Mouse (Mus musculus): Measurements from ENCODE around the gene Ints5. TPM values are rescaled to one million over a fixed set of nuclear protein-coding genes. Genes with fewer than 3 reads are reported as not detected.

Ints5 gene
- polyA plus RNA-seq, 1 experiment from 2014 or later, result 30.1 TPM

DNA sequence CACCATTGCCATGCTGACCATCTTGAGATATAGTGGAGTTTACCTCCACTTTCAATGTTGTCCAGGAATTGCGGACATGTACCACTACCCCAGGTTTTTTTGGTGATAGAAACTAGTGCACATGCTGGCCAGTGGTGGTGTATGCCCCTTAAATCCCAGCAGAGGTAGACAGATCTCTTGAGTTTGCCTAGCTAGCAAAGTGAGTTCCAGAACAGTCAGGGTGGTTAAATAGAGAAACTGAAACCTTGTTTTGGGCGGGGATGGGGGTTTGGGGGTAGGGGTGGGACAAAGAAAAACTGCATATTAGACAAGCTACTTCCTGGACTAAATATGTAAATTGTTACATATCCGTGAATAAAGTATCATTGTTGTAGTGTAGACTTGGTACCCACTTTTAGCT is 26.2 kb downstream of the Ints5 start:
- peaks cover 34% of the 10 kb centered on the region for H3K36me3 ChIP-seq
- H3K4me2 ChIP-seq, result no peak overlapping the region
- H3K27me3 ChIP-seq (replicated peaks), result no peaks in the 10 kb centered on the region
- no peak overlapping the region for H3K27ac ChIP-seq (ENCODE audit: poor library complexity, severe bottlenecking)
- H3K4me3 ChIP-seq, result no peak overlapping the region
- no peak overlapping the region for H3K9ac ChIP-seq
- peaks cover 15% of the 10 kb centered on the region for H3K4me1 ChIP-seq (replicated peaks)
- H3K9me3 ChIP-seq (replicated peaks), result no peaks in the 10 kb centered on the region
- WGBS, result 92% methylated on average over 3 of the region's 3 CpGs
- ATAC-seq (ENCODE audit: insufficient number of reproducible peaks, low FRiP score), result no peak

DNA sequence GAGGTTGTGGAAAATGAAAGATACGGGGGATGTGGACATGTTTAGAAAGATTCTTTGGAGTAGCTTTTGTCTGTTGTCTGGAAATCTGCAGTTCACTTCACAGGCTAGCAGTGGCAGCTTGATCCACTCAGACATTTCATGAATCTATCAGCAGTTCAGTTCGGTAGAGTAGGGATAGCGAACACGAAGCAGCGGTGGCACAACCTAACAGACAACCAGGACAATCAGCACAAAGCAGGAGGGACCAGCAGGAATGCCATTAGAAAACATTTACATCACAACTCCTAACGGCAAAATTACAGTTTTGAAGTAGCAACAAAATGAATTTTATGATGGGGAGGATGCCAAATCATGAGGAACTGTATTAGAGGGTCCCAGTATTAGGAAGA is 26.9 kb downstream of the Ints5 start:
- no peak for ATAC-seq (ENCODE audit: insufficient number of reproducible peaks, low FRiP score)
- peaks cover 15% of the 10 kb centered on the region for H3K4me1 ChIP-seq (replicated peaks)
- peak overlapping the region; percentile 86 for H3K4me3 ChIP-seq
- H3K36me3 ChIP-seq, result peaks cover 31% of the 10 kb centered on the region
- H3K4me2 ChIP-seq, result peak overlapping the region; percentile 83
- WGBS, result 64% methylated on average over 6 of the region's 6 CpGs
- H3K27ac ChIP-seq (ENCODE audit: poor library complexity, severe bottlenecking), result peak overlapping the region; percentile 86
- H3K27me3 ChIP-seq (replicated peaks), result no peaks in the 10 kb centered on the region
- H3K9me3 ChIP-seq (replicated peaks), result no peaks in the 10 kb centered on the region
- H3K9ac ChIP-seq, result no peak overlapping the region

DNA sequence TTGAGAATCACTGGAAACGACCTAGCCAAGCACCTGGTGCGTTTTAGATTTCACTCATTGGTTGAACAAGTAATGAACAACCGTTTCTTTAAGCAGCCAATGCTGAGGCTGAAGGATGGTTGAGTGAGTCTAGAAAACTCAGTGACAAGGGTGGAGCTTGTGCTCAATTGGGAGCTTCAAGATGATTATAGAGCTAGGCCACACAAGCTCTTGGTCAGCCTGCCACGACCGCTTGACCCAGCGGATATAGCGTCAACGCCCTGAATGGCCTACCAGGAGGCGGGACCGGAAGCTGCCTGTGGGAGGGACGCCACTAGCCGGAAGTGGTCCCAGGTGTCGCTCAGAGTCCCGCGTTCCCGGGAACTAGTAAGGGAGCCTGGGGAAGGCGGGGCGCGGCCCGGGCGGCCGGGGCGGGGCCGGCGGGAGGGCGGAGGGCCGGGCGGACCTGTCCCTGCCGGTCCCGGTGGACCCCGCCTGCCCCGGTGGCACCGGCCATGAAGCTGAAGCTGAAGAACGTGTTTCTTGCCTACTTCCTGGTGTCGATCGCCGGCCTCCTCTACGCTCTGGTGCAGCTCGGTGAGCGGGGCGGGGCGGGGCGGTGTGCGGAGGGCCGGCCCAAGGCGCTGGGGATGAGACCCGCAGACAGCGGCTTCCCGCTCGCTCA is 27.4 kb downstream of the Ints5 start, which contains the start of gene B3gat3:
TSS of gene B3gat3 (plus strand) at position 302 of the 664 bp plus-strand sequence.
- peaks cover 15% of the 10 kb centered on the region for H3K4me1 ChIP-seq (replicated peaks)
- no peaks in the 10 kb centered on the region for H3K9me3 ChIP-seq (replicated peaks)
- ATAC-seq (ENCODE audit: insufficient number of reproducible peaks, low FRiP score), result peak; percentile 98
- H3K9ac ChIP-seq, result peak within 1 kb of the TSS; percentile 88
- H3K36me3 ChIP-seq, result peaks cover 27% of the 10 kb centered on the region
- H3K27me3 ChIP-seq (replicated peaks), result no peaks in the 10 kb centered on the region
- WGBS, result 2% methylated on average over 50 of the region's 50 CpGs
- H3K4me2 ChIP-seq, result peak within 1 kb of the TSS; percentile 83
- H3K27ac ChIP-seq (ENCODE audit: poor library complexity, severe bottlenecking), result peak within 1 kb of the TSS; percentile 86
- H3K4me3 ChIP-seq, result peak within 1 kb of the TSS; percentile 86

DNA sequence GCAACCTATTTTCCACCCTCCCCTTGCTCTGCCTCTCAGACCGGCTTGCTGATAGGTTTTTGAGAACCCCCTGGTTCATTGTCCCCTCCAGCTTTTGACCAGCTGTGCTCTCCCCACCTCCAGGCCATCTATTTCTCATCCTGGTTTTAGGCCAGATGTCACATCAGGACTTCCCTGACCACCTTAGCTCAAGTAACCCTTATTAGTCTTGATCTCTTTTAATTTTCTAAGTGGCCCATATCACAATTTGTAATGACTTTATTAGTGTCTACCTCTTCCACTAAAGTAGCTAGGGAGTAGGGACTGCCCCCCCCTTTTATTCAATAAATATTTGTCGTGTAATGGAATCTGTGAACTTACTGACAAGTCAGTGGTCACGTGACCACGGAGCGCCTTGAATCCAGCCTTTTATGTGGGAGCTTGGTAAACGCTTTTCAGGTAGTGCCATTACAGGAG is 28.1 kb downstream of the Ints5 start:
- Histone ChIP-seq H3K36me3 (peaks cover 27% of the 10 kb centered on the region), H3K4me1 (replicated peaks) (peaks cover 15% of the 10 kb centered on the region), H3K4me3 (peak overlapping the region; percentile 86), H3K9ac (peak overlapping the region; percentile 88), H3K27me3 (replicated peaks) (no peaks in the 10 kb centered on the region), H3K9me3 (replicated peaks) (no peaks in the 10 kb centered on the region), H3K27ac (ENCODE audit: poor library complexity, severe bottlenecking) (peak overlapping the region; percentile 86), H3K4me2 (peak overlapping the region; percentile 83)
- ATAC-seq (ENCODE audit: insufficient number of reproducible peaks, low FRiP score), result no peak
- 1% methylated on average over 6 of the region's 6 CpGs for WGBS

DNA sequence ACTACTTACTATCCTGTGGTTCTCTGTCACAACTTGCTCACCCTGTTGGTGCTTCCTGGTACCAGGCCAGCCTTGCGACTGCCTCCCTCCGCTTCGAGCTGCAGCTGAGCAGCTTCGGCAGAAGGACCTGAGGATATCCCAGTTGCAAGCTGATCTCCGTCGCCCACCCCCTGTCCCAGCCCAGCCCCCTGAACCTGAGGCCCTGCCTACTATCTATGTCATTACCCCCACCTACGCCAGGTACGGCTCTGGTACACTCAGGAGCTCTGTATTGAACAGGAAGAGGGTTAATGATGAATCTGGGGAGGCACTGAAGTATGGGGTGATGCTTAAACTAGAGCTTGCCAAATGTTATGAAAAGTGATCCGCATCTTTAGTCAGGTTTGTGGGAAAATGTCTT is 28.9 kb downstream of the Ints5 start:
- ATAC-seq (ENCODE audit: insufficient number of reproducible peaks, low FRiP score), result no peak
- 0 out of 2 replicates have a peak overlapping the region, but pooled peaks have one; percentile 25 for H3K9ac ChIP-seq

DNA sequence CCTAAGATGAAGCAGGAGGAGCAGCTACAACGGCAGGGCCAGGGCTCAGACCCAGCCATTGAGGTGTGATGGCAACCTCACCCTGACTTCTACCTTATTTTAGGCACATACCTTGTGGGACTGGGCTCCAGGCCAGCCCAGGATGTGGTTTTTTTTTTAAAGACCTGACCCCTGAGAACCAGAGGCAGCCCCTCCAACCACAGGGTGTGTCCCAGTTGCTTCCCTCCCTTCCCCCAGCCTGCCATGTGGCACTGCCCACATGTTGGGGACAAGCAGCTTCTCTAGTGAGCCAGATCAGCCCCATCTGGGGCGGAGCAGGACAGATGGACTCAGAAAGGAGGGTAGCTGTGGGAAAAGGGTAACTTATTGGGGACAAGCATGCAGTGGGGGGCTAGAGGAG is 34.0 kb downstream of the Ints5 start:
- H3K4me1 ChIP-seq (replicated peaks), result peaks cover 19% of the 10 kb centered on the region
- H3K9me3 ChIP-seq (replicated peaks), result no peaks in the 10 kb centered on the region
- 92% methylated on average over 2 of the region's 2 CpGs for WGBS
- no peak overlapping the region for H3K4me2 ChIP-seq
- no peaks in the 10 kb centered on the region; the same call in 1 of the 2 replicates for H3K27me3 ChIP-seq (replicated peaks)
- H3K9ac ChIP-seq, result no peak overlapping the region
- no peak overlapping the region for H3K27ac ChIP-seq (ENCODE audit: poor library complexity, severe bottlenecking)
- no peak overlapping the region for H3K4me3 ChIP-seq
- ATAC-seq (ENCODE audit: insufficient number of reproducible peaks, low FRiP score), result no peak
- peaks cover 41% of the 10 kb centered on the region for H3K36me3 ChIP-seq

More for the DNA sequence above, 28.9 kb downstream of the Ints5 start:
- Histone ChIP-seq H3K4me1 (replicated peaks) (peaks cover 15% of the 10 kb centered on the region), H3K4me3 (no peak overlapping the region; the same call in 1 of the 2 replicates), H3K36me3 (peaks cover 27% of the 10 kb centered on the region), H3K9me3 (replicated peaks) (no peaks in the 10 kb centered on the region), H3K27me3 (replicated peaks) (no peaks in the 10 kb centered on the region), H3K4me2 (peak overlapping the region; percentile 83), H3K27ac (ENCODE audit: poor library complexity, severe bottlenecking) (no peak overlapping the region)
- WGBS, result 78% methylated on average over 9 of the region's 9 CpGs

DNA sequence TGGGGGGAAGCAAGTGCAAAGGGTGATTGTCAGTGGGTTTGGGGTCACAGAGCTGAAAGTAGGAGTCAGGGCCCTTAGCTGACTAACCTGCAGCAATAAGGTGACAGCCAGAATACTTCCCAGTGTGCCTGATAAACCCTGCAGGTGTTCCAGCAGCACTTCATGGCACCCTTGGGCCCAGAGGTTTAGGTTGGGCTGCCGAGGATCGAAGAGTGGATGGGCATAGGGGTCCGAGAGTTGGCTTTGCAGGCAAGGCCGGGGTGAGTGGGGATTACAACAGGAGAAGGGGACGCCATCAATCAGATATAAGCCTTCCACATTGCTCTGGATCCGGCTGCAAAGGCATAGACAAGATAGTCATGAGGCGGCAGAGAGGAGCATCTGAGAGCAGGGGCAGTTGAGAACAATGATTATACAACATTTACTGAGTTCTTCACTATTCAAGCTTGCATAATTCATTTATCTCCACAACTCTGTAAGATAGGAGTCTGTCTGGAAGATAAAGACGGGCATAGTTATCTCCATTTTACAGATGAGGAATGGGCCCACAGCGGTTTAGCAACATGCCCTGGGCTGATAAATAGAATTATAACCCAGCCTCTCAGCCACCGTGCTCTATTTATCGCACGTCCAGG is 35.2 kb downstream of the Ints5 start:
- H3K9me3 ChIP-seq (replicated peaks), result no peaks in the 10 kb centered on the region
- 84% methylated on average over 12 of the region's 12 CpGs for WGBS
- no peak for ATAC-seq (ENCODE audit: insufficient number of reproducible peaks, low FRiP score)
- peaks cover 40% of the 10 kb centered on the region for H3K36me3 ChIP-seq
- no peak overlapping the region for H3K4me2 ChIP-seq
- H3K27me3 ChIP-seq (replicated peaks), result no peaks in the 10 kb centered on the region; the same call in 1 of the 2 replicates
- H3K4me1 ChIP-seq (replicated peaks), result peaks cover 18% of the 10 kb centered on the region
- no peak overlapping the region for H3K27ac ChIP-seq (ENCODE audit: poor library complexity, severe bottlenecking)
- H3K9ac ChIP-seq, result no peak overlapping the region
- no peak overlapping the region for H3K4me3 ChIP-seq

DNA sequence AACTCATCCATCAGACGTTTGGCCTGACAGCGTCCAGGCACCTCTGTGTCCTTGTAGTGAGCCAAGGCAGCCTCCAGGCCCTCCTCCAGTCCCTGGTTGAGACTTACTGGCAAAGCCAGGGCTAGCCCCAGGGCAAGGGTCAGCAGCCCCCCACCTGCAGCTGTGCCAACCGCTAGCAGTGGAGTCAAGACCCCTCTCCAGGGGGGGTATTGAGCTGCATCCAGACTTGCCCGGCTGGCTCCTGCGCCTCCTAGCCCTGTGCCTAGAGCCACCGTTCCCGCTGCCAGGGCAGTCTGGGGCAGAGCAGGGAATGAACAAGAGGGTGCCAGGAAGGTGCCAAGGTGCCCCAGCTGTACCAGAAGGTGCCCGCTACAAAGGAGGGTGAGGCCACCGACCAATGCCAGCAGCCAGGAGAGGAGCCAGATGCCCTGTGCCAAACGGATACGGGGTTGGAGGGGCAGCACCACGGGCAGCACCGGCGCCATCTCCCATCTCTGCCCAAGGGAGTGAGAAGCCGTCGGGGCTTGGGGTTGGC is 36.0 kb downstream of the Ints5 start:
- peak overlapping the region; percentile 85 for H3K9ac ChIP-seq
- no peak for ATAC-seq (ENCODE audit: insufficient number of reproducible peaks, low FRiP score)

DNA sequence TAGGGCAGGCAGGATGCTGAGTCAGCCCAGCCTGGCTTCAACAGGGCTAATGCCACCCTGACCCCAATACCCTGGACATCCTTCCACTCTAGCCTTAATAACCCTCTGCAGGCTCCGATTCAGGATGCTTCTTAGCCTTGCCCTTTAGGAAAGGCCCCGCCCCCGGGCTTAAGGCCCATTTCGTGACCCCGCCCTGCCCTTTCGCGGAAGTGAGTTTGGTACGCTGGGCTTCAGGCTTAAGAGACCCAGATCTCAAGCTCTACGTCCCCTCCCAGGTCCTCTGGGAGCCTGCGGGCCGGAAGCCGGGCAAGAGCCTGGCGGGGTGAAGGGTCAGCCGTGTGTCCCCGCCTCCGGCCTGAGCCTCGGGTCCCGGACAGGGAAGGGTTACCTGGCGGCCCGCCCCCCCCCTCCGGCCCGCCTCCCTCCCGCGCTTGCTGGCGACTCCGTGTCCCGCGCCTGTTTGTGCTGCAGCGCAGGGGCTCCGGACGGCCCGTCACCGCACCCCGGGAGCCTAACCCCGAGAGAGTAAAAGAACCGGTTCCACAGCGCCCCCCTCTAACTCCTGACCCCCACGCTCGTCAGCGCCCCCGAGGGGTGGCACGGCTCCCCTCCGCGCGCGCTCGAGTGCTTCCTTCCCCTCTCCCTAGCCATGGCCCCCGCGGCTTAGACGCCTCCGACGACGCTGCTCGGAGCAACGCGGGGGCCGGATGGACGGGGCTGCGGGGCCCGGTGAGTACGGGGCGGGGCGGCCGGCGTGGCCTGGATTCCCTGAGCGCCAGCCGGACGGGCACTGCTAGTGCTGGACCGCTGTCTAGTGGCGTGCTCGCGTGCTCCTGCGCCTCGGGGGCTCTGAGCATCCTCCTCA is 36.7 kb downstream of the Ints5 start, which contains the start of the genes Rom1 and Eml3:
TSS of gene Rom1 (minus strand) at position 133 of the 865 bp plus-strand sequence.
TSS of gene Eml3 (plus strand) at position 329 of the 865 bp plus-strand sequence.
- Histone ChIP-seq H3K4me3 (peak within 1 kb of the TSS; percentile 70), H3K36me3 (peaks cover 50% of the 10 kb centered on the region), H3K9ac (peak within 1 kb of the TSS; percentile 85), H3K4me2 (peak within 1 kb of the TSS; percentile 82), H3K27me3 (replicated peaks) (no peaks in the 10 kb centered on the region; the same call in 1 of the 2 replicates), H3K9me3 (replicated peaks) (no peaks in the 10 kb centered on the region), H3K4me1 (replicated peaks) (peaks cover 18% of the 10 kb centered on the region), H3K27ac (ENCODE audit: poor library complexity, severe bottlenecking) (peak within 1 kb of the TSS; percentile 75)
- under 1% methylated on average over 74 of the region's 74 CpGs for WGBS
- peak; percentile 85 for ATAC-seq (ENCODE audit: insufficient number of reproducible peaks, low FRiP score)

More for the DNA sequence above, 36.0 kb downstream of the Ints5 start:
- H3K4me3 ChIP-seq, result peak overlapping the region; percentile 70
- no peak overlapping the region for H3K27ac ChIP-seq (ENCODE audit: poor library complexity, severe bottlenecking)
- peaks cover 47% of the 10 kb centered on the region for H3K36me3 ChIP-seq
- H3K4me1 ChIP-seq (replicated peaks), result peaks cover 18% of the 10 kb centered on the region
- no peaks in the 10 kb centered on the region for H3K9me3 ChIP-seq (replicated peaks)
- no peaks in the 10 kb centered on the region; the same call in 1 of the 2 replicates for H3K27me3 ChIP-seq (replicated peaks)
- H3K4me2 ChIP-seq, result peak overlapping the region; percentile 82
- 19% methylated on average over 16 of the region's 16 CpGs for WGBS

DNA sequence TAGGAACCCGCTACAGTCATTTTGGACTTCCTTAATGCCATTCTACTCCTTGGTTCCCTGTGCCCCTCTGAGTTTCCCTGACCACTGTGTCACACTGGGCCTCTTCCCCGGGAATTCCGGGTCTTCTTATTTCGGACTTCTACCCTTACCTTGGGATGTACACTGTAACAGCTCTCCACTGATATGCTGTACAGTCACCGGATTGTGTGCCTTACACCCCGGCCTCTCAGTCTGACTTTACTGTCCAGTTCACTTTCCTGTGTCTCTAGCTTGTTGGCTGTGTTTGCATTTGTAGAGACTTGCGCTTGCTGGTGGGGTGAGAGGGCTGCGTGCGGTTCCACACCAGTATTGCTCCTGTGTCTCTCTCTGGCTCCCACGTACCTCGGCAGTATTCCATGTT is 37.3 kb downstream of the Ints5 start:
- H3K27me3 ChIP-seq (replicated peaks), result no peaks in the 10 kb centered on the region; the same call in 1 of the 2 replicates
- peak overlapping the region; percentile 82 for H3K4me2 ChIP-seq
- peak overlapping the region; percentile 85 for H3K9ac ChIP-seq
- peaks cover 55% of the 10 kb centered on the region for H3K36me3 ChIP-seq
- H3K9me3 ChIP-seq (replicated peaks), result no peaks in the 10 kb centered on the region
- peaks cover 18% of the 10 kb centered on the region for H3K4me1 ChIP-seq (replicated peaks)
- H3K4me3 ChIP-seq, result peak overlapping the region; percentile 70
- ATAC-seq (ENCODE audit: insufficient number of reproducible peaks, low FRiP score), result no peak
- H3K27ac ChIP-seq (ENCODE audit: poor library complexity, severe bottlenecking), result no peak overlapping the region
- whole genome bisulfite sequencing, result 12% methylated on average over 11 of the region's 11 CpGs

Measured in heart, embryonic 12.5 days (tissue).